Mouse (Mus musculus) G1E (cell line): Measurements from ENCODE around the gene Napepld.

Experiments
- CTCF ChIP-seq: IDR thresholded peaks from 2 replicates; pipeline ENCODE4 v1.5.1; 2012; ENCODE audit warnings: low read depth, low read length, inconsistent platforms, mixed read lengths
- GATA1 ChIP-seq: IDR thresholded peaks from 2 replicates; pipeline ENCODE4 v1.6.1; 2012; ENCODE audit warnings: borderline replicate concordance, low read length, inconsistent platforms, mixed read lengths
- TAL1 ChIP-seq: conservative IDR thresholded peaks from 2 replicates; pipeline ENCODE4 v1.6.1; 2012; ENCODE audit warnings: low read depth, low read length, inconsistent platforms, mixed read lengths

DNA sequence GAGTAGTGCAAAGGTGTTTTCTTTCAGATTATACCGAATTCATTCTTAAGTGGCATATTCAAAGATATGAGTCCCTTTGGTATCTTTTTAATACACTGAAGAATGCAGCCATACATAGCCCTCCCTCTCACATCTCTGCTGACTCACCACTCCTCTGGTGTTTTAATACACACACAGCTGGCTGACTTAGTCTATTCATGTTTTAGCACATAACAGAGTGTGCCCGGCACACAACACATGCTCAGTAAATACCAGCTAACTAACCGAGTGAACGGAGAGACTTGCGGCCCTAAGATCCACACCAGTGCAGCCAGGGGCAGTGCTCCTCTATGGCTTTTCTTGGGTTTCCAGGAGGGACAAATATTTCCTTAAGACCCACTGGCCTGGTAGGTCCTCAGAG is 20.3 kb downstream of the Napepld start:
- TF ChIP-seq CTCF (no peak), TAL1 (no peak), GATA1 (no peak)
